Comparison of ENCODE assay signal across 15 mouse cellular contexts in the genomic region with DNA sequence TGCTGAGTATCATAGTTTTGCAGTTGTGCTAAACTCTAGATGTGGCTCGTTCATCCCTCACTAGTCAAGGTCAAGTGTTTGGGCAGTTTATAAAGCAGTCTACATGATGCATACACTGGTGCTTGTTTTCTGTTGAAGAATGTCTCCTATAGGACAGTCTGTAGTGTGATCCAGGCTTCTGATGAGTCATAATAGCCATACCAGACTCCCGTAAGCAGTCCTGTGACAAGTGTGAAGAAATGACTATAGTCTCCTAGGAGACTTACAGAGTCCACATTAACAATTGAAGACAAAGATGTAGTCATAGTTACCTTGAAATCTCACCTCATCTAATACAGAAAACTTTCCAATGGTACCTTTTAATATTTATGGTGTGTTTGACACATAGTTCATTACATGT.
"Had no signal": no experiment of that assay in that cellular context is flagged by ENCODE, and none has a peak within 500 bp of the region (broad histone marks: within the 10 kb centered on the region; RNA-seq: fewer than 3 reads in every experiment).

No protein-coding gene starts in this region.

- H3K4me3 ChIP-seq: kidney, embryonic 15.5 days; limb, embryonic 12.5 days; liver, embryonic 15.5 days; midbrain, embryonic 13.5 days; myocyte; neural tube, embryonic 15.5 days had no signal

- H3K9ac ChIP-seq: kidney, embryonic 15.5 days; limb, embryonic 12.5 days; liver, embryonic 15.5 days; midbrain, embryonic 13.5 days; neural tube, embryonic 15.5 days had no signal

- H3K4me1 ChIP-seq: limb, embryonic 12.5 days; midbrain, embryonic 13.5 days had no signal

- H3K9me3 ChIP-seq: kidney, embryonic 15.5 days; limb, embryonic 12.5 days; liver, embryonic 15.5 days; midbrain, embryonic 13.5 days; neural tube, embryonic 15.5 days had no signal

- DNase-seq: layer of hippocampus, postnatal 36 days; lung, adult 2 months; lung, postnatal 36 days; spleen, adult 18-20 months; thymus, adult 2 months; thymus, postnatal 25 days had no signal

- H3K27me3 ChIP-seq: kidney, embryonic 15.5 days; limb, embryonic 12.5 days; neural tube, embryonic 15.5 days had no signal

- H3K4me2 ChIP-seq: kidney, embryonic 15.5 days; limb, embryonic 12.5 days; liver, embryonic 11.5 days; liver, embryonic 15.5 days; midbrain, embryonic 13.5 days; neural tube, embryonic 15.5 days had no signal

- ATAC-seq: hindbrain, postnatal 0 days; lung, postnatal 0 days; midbrain, embryonic 13.5 days had no signal

- H3K27ac ChIP-seq: hindbrain, postnatal 0 days; kidney, embryonic 15.5 days; limb, embryonic 12.5 days; liver, embryonic 15.5 days; midbrain, embryonic 13.5 days; neural tube, embryonic 15.5 days had no signal

- H3K36me3 ChIP-seq: kidney, embryonic 15.5 days; limb, embryonic 12.5 days; liver, embryonic 15.5 days; midbrain, embryonic 13.5 days; neural tube, embryonic 15.5 days had no signal
